Mouse (Mus musculus) neural tube, embryonic 13.5 days (tissue): Measurements from ENCODE around the gene Slc2a4. TPM values are rescaled to one million over a fixed set of nuclear protein-coding genes. Genes with fewer than 3 reads are reported as not detected.
"Not testable (repeated sequence)": the region's sequence is repeated elsewhere in the genome, so short reads cannot be mapped to it uniquely, and the experiment has no call there.

Experiments
- ATAC-seq: fragments of 200-750 bp; cut with Nextera tagmentation; 2 replicates; pipeline ENCODE4 v1.8.0; 2017; ENCODE audit warnings: low read depth, mild to moderate bottlenecking, moderate TSS enrichment, moderate library complexity
- H3K27ac ChIP-seq: fragments of 300-500 bp; sonication (generic); replicated peaks from 2 replicates; pipeline ENCODE4 v1.5.1; 2015; ENCODE audit warnings: moderate library complexity, mild to moderate bottlenecking, inconsistent platforms
- H3K27me3 ChIP-seq: fragments of 300-500 bp; sonication (generic); 2 replicates; pipeline ENCODE4 v1.6.1; 2015; ENCODE audit warnings: mild to moderate bottlenecking, inconsistent platforms
- H3K36me3 ChIP-seq: fragments of 300-500 bp; sonication (generic); 2 replicates; pipeline ENCODE4 v1.6.1; 2015; ENCODE audit warnings: mild to moderate bottlenecking, inconsistent platforms
- H3K4me1 ChIP-seq: fragments of 300-500 bp; sonication (generic); replicated peaks from 2 replicates; pipeline ENCODE4 v1.6.1; 2015; ENCODE audit warnings: inconsistent platforms
- H3K4me2 ChIP-seq: fragments of 300-500 bp; sonication (generic); 2 replicates; pipeline ENCODE4 v1.6.1; 2015; ENCODE audit warnings: inconsistent platforms, mild to moderate bottlenecking, moderate library complexity
- H3K4me3 ChIP-seq: fragments of 300-500 bp; sonication (generic); 2 replicates; pipeline ENCODE4 v1.5.1; 2015; ENCODE audit warnings: mild to moderate bottlenecking, inconsistent platforms
- H3K9ac ChIP-seq: fragments of 300-500 bp; sonication (generic); 2 replicates; pipeline ENCODE4 v1.6.1; 2015; ENCODE audit warnings: moderate library complexity, mild to moderate bottlenecking, inconsistent platforms
- H3K9me3 ChIP-seq: fragments of 300-500 bp; sonication (generic); 2 replicates; pipeline ENCODE4 v1.6.1; 2016; ENCODE audit warnings: inconsistent platforms
- WGBS: fragments of 180-500 bp; shearing (Covaris S2); methylation state at CpG from one replicate; pipeline ENCODE4 v1.1.7; 2015; 5-methylcytosine and 5-hydroxymethylcytosine counted together
- polyA plus RNA-seq: library from polyadenylated mRNA; unstranded; fragments of >200 nt; fragmentation: Nextera tagmentation; extraction: Ambion mirVana; gene quantifications from 2 replicates; pipeline ENCODE4 v1.2.1, GENCODE M21; 2015

The Slc2a4 gene
- polyA plus RNA-seq, 1 experiment from 2014 or later, result 3.6 TPM

DNA sequence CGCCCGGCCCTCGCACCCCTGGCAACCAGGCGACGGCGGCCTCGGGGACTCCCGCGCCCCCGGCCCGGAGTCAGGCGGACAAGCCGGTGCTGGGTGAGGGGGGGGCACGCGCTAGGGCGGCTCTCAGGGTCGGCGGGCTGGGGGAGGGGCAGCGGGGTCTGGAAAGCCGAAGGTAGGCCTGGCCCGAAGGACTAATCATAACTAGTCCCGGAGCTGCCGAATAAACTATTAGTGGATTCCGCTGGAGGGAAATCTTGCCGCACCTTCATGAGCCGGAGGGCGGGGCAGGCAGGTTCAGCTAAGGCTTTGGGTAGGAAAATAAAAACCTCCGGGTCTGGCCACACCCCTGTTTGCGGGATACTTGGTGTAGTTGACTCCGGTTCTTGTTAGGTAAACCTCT, 11.8 kb downstream of the Slc2a4 start:
- 1% methylated on average over 29 of the region's 30 CpGs for WGBS
- peaks cover 50% of the 10 kb centered on the region for H3K27me3 ChIP-seq
- H3K9me3 ChIP-seq, result no peaks in the 10 kb centered on the region
- peak; percentile 34 for ATAC-seq
- peak overlapping the region; percentile 74 for H3K9ac ChIP-seq
- no peak overlapping the region for H3K27ac ChIP-seq
- peak overlapping the region; percentile 99 for H3K4me2 ChIP-seq
- H3K36me3 ChIP-seq, result no peaks in the 10 kb centered on the region
- H3K4me1 ChIP-seq, result peaks cover 26% of the 10 kb centered on the region
- H3K4me3 ChIP-seq, result peak overlapping the region; percentile 55

DNA sequence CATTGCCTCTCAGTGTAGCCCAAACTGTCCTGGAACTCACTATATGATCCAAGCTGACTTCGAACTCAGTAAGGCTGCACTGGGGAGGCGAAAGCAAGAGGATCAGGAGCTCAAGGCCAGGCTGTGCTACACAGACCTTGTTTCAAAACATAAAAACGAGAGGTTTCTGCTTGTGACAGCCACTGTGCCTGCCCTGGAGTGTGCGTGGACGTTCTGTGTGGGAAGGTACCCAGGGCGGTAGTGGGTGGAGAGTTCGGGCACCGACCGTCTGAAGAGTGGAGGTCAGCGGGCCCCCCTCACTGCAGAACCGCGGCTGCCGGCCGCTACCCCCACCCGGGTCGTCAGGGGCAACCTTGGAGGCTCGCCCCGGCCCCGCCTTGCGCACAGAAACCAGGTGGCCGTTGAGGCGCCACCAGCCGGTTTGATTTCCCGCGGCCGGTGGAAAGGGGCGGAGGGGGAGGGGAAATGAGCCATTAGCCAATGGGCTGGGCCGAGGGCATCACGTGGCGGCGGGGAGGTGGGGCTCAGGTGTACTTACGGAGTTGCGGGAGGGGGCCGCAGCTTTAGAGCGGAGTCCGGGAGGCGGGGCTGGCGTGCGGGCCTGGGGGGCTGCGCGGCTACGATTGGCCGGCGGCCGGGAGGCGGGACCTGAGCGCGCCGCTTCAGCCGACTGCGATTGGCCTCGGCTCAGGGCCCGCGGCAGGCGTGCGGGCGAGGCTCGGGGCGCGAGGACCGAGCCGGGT, 12.7 kb downstream of the Slc2a4 start, which contains the start of gene Ybx2:
TSS of gene Ybx2 (plus strand) at position 660 of the 743 bp plus-strand sequence.
- ATAC-seq, result peak; percentile 87

GRCm38 (mm10) chr11:69934681-69935080, 13.3 kb downstream of the Slc2a4 start:
- no peak for ATAC-seq
- no peaks in the 10 kb centered on the region for H3K36me3 ChIP-seq
- peak overlapping the region; percentile 99 for H3K4me2 ChIP-seq
- peaks cover 48% of the 10 kb centered on the region for H3K27me3 ChIP-seq
- H3K9me3 ChIP-seq, result no peaks in the 10 kb centered on the region
- WGBS, result 19% methylated on average over 6 of the region's 6 CpGs
- no peak overlapping the region for H3K27ac ChIP-seq
- peak overlapping the region; percentile 22; the same call in 1 of the 2 replicates for H3K9ac ChIP-seq
- H3K4me1 ChIP-seq, result peaks cover 23% of the 10 kb centered on the region
- H3K4me3 ChIP-seq, result peak overlapping the region; percentile 55

More for the DNA sequence above, 12.7 kb downstream of the Slc2a4 start, which contains the start of gene Ybx2:
- Histone ChIP-seq H3K9me3 (no peaks in the 10 kb centered on the region), H3K36me3 (no peaks in the 10 kb centered on the region), H3K4me3 (peak within 1 kb of the TSS; percentile 55), H3K4me2 (peak within 1 kb of the TSS; percentile 99), H3K4me1 (peaks cover 23% of the 10 kb centered on the region), H3K27me3 (peaks cover 50% of the 10 kb centered on the region), H3K9ac (peak within 1 kb of the TSS; percentile 74), H3K27ac (no peak within 1 kb of the TSS)
- 1% methylated on average over 62 of the region's 62 CpGs for WGBS

DNA sequence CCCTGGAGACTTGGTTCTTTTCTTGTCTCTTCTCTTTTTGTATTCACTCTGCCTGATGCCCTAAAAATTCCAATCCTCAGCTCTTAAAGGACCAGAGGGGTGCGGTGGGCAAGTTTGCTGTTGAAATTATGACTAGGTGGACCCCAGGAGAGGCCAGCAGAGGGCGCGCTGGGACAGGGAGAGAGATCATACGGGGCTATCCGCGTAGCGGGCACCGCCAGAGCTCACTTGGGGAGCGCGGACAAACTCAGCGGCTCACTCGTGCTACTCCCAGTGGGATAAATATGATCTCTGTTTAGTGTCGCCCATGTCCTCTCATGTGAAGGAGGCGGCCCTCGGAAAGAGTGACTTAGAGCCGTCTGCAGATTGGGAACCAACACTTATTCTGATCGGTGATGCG, 13.8 kb downstream of the Slc2a4 start:
- peaks cover 23% of the 10 kb centered on the region for H3K4me1 ChIP-seq
- H3K27ac ChIP-seq, result no peak overlapping the region
- under 1% methylated on average over 18 of the region's 18 CpGs for WGBS
- no peak for ATAC-seq
- peaks cover 43% of the 10 kb centered on the region for H3K27me3 ChIP-seq
- H3K9me3 ChIP-seq, result no peaks in the 10 kb centered on the region
- H3K9ac ChIP-seq, result peak overlapping the region; percentile 22; the same call in 1 of the 2 replicates
- peak overlapping the region; percentile 55; the same call in 1 of the 2 replicates for H3K4me3 ChIP-seq
- peak overlapping the region; percentile 99 for H3K4me2 ChIP-seq
- H3K36me3 ChIP-seq, result no peaks in the 10 kb centered on the region

- Histone ChIP-seq H3K4me3 (no peak overlapping the region), H3K27ac (no peak overlapping the region), H3K27me3 (peaks cover 32% of the 10 kb centered on the region), H3K9ac (no peak overlapping the region), H3K4me1 (peaks cover 23% of the 10 kb centered on the region), H3K4me2 (no peak overlapping the region), H3K36me3 (no peaks in the 10 kb centered on the region), H3K9me3 (no peaks in the 10 kb centered on the region)
- no peak for ATAC-seq
- 76% methylated on average over 4 of the region's 4 CpGs for WGBS
These were observed 14.9 kb downstream of the Slc2a4 start for GRCm38 (mm10) chr11:69933066-69933465.

GRCm38 (mm10) chr11:69932254-69932653, 15.7 kb downstream of the Slc2a4 start:
- Histone ChIP-seq H3K4me3 (no peak overlapping the region), H3K36me3 (no peaks in the 10 kb centered on the region), H3K4me2 (no peak overlapping the region), H3K27ac (no peak overlapping the region), H3K9me3 (no peaks in the 10 kb centered on the region), H3K27me3 (peaks cover 24% of the 10 kb centered on the region), H3K9ac (no peak overlapping the region), H3K4me1 (peaks cover 22% of the 10 kb centered on the region)
- ATAC-seq, result no peak
- 37% methylated on average over 3 of the region's 3 CpGs for WGBS

DNA sequence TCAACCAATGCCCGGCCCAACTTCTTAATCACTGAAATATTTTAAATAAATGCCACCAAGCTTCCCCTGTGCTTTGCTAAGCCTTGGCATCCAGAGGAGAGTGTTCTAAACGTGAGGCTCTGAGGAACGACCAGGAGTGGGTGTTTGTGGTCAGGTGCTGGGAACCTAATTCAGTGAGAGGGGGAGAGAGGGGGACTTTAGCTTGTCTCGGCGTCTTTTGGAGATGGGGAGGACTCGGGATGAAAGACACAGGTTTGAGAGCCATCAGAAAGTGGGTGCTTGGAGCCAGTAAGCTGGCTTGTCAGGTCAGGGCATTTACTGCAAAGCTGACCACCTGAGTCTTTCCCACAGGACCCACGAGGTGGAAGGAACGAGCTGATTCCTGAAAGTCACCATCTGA, 16.2 kb downstream of the Slc2a4 start:
- no peak overlapping the region for H3K4me3 ChIP-seq
- no peak for ATAC-seq
- H3K4me2 ChIP-seq, result no peak overlapping the region
- WGBS, result 76% methylated on average over 8 of the region's 8 CpGs
- no peaks in the 10 kb centered on the region for H3K9me3 ChIP-seq
- H3K27me3 ChIP-seq, result peaks cover 19% of the 10 kb centered on the region
- no peaks in the 10 kb centered on the region for H3K36me3 ChIP-seq
- no peak overlapping the region for H3K9ac ChIP-seq
- H3K27ac ChIP-seq, result no peak overlapping the region
- H3K4me1 ChIP-seq, result peaks cover 17% of the 10 kb centered on the region

- Histone ChIP-seq H3K4me2 (no peak overlapping the region), H3K9me3 (no peaks in the 10 kb centered on the region), H3K27me3 (peaks cover 12% of the 10 kb centered on the region), H3K4me1 (peaks cover 10% of the 10 kb centered on the region), H3K27ac (no peak overlapping the region), H3K9ac (no peak overlapping the region), H3K36me3 (no peaks in the 10 kb centered on the region), H3K4me3 (no peak overlapping the region)
- 73% methylated on average over 3 of the region's 3 CpGs for WGBS
- no peak for ATAC-seq
These were observed 16.9 kb downstream of the Slc2a4 start for GRCm38 (mm10) chr11:69930967-69931537.

DNA sequence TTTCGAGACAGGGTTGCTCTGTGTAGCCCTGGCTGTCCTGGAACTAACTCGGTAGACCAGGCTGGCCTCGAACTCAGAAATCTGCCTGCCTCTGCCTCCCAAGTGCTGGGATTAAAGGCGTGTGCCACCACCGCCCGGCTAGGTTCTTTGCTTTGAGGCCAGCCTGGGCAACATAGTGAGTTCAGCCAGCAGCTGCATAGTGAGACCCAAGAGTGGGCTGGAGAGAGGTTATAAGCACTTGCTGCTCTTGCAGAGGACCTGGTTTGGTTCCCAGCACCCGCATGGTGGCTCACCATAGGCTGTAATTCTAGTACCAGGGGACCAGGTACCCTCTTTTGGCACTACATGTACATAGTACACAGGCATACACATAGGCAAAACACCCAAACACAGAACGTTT, 17.8 kb downstream of the Slc2a4 start:
- 86% methylated on average over 8 of the region's 8 CpGs for WGBS
- not testable (repeated sequence) for H3K4me1 ChIP-seq, ATAC-seq

GRCm38 (mm10) chr11:69929712-69930111, 18.3 kb downstream of the Slc2a4 start:
- H3K4me1 ChIP-seq, result peaks cover 3% of the 10 kb centered on the region; the same call in 1 of the 2 replicates
- no peak for ATAC-seq
- 87% methylated on average over 4 of the region's 4 CpGs for WGBS

More for the DNA sequence above, 17.8 kb downstream of the Slc2a4 start:
- not testable (repeated sequence) for H3K27me3 ChIP-seq, H3K9me3 ChIP-seq, H3K27ac ChIP-seq, H3K4me3 ChIP-seq, H3K4me2 ChIP-seq, H3K36me3 ChIP-seq, H3K9ac ChIP-seq

DNA sequence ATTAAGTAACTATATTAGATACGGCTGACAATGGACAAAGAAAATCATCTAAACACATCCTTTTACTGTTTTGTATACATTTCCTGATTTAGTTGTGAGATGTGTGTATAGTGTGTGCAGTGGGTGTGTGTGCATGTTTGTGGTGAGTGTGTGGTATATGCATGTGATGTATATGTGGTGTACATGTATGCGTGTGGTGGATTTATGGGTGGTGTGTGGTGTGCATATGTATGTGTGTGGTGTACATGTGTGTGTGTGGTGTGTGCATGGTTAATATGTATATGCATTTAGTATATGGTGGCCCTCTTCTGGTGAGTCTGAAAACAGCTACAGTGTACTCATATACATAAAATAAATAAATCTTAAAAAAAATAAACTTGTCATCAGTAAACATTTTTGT, 20.5 kb downstream of the Slc2a4 start:
- peaks cover 5% of the 10 kb centered on the region for H3K4me1 ChIP-seq
- no peak overlapping the region for H3K9ac ChIP-seq
- no peak overlapping the region for H3K27ac ChIP-seq
- H3K36me3 ChIP-seq, result no peaks in the 10 kb centered on the region
- H3K9me3 ChIP-seq, result no peaks in the 10 kb centered on the region
- H3K4me2 ChIP-seq, result no peak overlapping the region
- H3K4me3 ChIP-seq, result no peak overlapping the region
- 96% methylated on average over 2 of the region's 2 CpGs for WGBS
- ATAC-seq, result no peak
- H3K27me3 ChIP-seq, result no peaks in the 10 kb centered on the region; the same call in 1 of the 2 replicates

More at GRCm38 (mm10) chr11:69929712-69930111, 18.3 kb downstream of the Slc2a4 start:
- Histone ChIP-seq H3K36me3 (no peaks in the 10 kb centered on the region), H3K27ac (no peak overlapping the region), H3K9ac (no peak overlapping the region), H3K4me3 (no peak overlapping the region), H3K27me3 (peaks cover 5% of the 10 kb centered on the region), H3K9me3 (no peaks in the 10 kb centered on the region), H3K4me2 (no peak overlapping the region)

- H3K27ac ChIP-seq, result peak overlapping the region; percentile 92
- H3K4me3 ChIP-seq, result 0 out of 2 replicates have a peak overlapping the region, but pooled peaks have one; percentile 92
- peaks cover 15% of the 10 kb centered on the region for H3K36me3 ChIP-seq
- peak overlapping the region; percentile 71; the same call in 1 of the 2 replicates for H3K9ac ChIP-seq
- peaks cover 32% of the 10 kb centered on the region for H3K4me1 ChIP-seq
- no peaks in the 10 kb centered on the region for H3K27me3 ChIP-seq
- no peaks in the 10 kb centered on the region for H3K9me3 ChIP-seq
- WGBS, result 77% methylated on average over 3 of the region's 3 CpGs
- no peak for ATAC-seq
- peak overlapping the region; percentile 58 for H3K4me2 ChIP-seq
These were observed 25.2 kb downstream of the Slc2a4 start for GRCm38 (mm10) chr11:69922796-69923195.
